Mouse (Mus musculus): ENCODE data around the gene Unc13d.
"Not testable (repeated sequence)": the region's sequence is repeated elsewhere in the genome, so short reads cannot be mapped to it uniquely, and the experiment has no call there.

Unc13d gene

DNA sequence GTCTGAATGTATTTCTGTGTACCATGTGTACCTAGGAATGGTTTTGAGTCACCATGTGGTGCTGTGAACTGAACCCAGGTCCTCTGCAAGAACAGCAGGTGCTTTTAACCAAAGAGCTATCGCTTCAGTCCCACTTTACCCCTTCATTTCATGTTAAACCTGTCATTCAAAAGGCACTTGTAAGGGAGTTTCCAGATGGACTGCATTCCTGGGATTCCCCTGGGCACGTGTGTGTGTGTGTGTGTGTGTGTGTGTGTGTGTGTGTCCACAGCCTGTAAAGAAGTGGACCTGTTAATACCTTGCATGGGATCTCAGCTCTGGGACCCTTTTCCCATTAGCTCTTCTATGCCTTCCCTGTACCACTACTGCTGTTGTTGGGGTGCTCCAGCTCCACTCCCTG lies 28.2 kb downstream of the Unc13d start:
- in situ Hi-C loops (cut with MboI) = no loop called here

- in situ Hi-C loops (cut with MboI) = no loop called here
Observed at GRCm38 (mm10) chr11:116045173-116045572, 32.6 kb downstream of the Unc13d start.

DNA sequence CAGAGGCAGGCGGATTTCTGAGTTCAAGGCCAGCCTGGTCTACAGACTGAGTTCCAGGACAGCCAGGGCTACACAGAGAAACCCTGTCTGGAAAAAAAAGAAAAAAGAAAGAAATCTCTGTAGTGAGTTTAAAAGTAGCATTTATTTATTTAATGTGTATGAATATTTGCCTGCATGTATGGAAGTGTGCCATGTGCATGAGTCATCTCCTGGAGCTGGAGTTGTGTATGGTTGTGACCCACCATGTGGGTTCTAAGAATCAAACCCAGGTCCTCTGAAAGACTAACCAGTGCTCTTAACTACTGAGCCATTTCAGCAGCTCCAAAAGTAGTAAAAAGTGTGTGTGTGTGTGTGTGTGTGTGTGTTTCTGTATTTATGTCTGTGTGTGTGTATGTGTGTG lies 34.5 kb downstream of the Unc13d start:
- in situ Hi-C loops (cut with MboI) = no loop called here

GRCm38 (mm10) chr11:116042372-116043138 lies 35.2 kb downstream of the Unc13d start:
- in situ Hi-C loops (cut with MboI) = no loop called here

GRCm38 (mm10) chr11:116041833-116042232 lies 35.9 kb downstream of the Unc13d start:
- in situ Hi-C loops (cut with MboI) = no loop called here

DNA sequence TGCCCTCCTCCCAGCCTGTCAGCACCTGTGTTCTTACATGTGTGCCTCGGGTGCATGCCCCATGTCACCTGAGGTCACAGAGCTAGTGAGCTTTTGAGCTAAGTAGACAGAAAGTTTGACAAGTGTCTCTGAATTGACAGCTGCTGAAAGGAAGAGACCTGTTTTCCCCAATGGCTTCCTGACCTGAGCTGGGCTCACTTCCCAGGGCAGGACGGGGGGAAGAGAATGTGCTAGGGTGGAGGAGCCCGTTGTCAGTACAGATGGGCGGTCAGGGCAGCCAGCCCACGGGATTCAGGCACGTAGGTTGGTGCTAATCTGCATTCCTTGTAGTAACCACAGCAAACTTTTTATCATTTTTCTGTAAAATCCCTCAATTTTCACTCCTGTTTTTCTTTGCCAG lies 37.2 kb downstream of the Unc13d start:
- in situ Hi-C loops (cut with MboI) = no loop called here

GRCm38 (mm10) chr11:116037826-116038225 lies 39.9 kb downstream of the Unc13d start:
- in situ Hi-C loops (cut with MboI) = no loop called here

- in situ Hi-C loops (cut with MboI) = no loop called here
Observed at GRCm38 (mm10) chr11:116036671-116037070, 41.1 kb downstream of the Unc13d start.

DNA sequence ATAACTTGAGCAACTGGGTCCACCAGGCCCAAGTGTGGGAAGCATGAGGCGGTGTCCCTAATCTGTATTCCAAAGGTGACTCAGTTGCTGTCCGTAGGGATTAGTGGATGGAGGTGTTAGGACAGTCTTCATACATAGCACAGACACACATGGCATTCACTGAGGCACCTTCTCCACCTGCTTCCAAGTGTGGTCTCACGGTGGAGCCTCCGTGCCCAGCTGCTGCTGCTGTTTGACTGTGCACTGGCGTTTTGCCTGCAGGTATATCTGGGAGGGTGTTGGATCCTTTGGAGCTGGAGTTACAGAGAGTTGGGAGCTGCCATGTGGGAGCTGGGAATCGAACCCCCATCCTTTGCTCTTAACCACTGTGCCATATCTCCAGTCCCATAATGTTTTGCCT lies 43.2 kb downstream of the Unc13d start:
- in situ Hi-C loops (cut with MboI) = no loop called here

DNA sequence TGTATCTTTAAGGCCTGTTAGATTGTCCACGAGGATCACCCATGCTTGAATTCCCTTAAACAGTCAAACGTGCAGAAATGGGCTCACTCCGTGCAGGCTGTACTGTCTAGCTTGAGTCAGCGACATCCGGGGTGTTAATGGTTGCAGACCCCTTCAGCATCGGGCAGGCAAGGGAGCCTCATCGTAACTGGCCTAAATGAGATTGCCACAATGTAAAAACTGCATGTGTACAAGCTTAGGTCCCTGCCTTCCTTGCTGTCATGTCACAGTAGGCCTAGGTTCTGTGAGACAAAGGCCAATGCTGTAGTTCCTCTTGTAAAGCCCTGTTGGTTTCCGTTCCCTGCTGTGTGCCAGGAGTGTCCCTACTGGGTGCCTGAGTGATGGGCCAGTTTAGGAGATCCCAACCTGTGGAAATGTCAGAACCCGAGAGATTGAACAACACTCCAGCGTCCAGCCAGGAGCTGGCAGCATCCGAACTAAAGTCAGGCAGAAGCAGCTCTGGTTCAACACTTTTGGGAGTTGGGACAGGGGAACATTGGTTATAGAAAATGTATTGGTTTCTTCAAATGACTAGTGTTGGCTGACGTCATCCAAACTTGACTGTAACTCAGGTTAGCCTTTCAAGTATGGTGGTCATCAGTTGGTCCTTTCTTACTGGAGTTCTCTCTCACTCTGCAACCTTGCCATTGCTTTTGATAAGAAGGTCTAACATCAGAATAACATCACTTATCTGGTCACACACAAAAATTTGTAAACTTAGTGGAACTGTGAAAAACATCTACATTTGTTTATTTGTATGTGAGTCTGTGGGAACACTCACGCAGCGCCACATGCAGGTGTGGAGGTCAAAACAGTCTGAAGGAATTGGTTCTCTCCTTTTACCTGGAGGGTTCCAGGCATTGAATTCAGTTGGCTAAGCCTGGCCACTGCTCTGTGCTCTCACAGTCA lies 46.6 kb downstream of the Unc13d start:
- in situ Hi-C loops (cut with MboI) = no loop called here

GRCm38 (mm10) chr11:116030088-116030897 lies 47.5 kb downstream of the Unc13d start, which contains the start of gene Unk:
Unk (plus strand) TSS chr11:116030322.
- in situ Hi-C loops (cut with MboI) = no loop called here

DNA sequence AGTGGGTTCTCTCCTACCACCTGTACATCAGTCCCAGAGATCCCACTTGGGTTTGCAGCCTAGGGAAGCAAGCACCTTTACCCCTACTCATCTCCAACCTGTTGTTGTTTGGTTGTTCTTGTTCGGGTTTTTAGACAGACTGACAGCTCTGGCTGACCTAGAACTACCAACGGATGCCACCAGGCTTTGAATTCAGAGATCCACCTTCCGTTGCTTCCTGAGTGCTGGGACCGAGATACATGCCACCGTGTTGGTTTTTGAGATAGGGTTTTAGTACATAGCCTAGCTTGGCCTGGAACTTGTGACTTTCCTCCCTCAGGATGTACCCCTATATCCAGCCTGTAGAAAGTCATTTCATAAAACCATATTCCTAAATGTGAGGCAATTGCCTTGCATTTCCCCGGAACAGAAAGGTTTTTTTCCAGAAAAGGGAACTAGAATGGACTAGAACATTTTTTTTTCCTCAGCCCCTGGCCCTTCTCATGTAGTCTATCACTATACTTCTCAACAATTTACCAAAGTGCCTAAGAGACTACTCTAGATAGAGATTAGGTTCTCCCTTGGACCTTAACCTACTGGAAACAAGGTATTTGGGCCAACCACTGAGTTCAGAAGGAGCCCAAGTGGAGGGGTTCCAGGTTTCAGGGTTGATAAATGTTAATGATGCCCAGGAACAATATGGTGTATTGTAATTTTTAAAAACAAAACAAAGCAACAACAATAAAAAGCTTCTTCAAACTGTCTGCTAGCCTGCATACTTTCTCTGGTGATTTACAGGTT lies 48.5 kb downstream of the Unc13d start:
- in situ Hi-C loops (cut with MboI) = no loop called here

DNA sequence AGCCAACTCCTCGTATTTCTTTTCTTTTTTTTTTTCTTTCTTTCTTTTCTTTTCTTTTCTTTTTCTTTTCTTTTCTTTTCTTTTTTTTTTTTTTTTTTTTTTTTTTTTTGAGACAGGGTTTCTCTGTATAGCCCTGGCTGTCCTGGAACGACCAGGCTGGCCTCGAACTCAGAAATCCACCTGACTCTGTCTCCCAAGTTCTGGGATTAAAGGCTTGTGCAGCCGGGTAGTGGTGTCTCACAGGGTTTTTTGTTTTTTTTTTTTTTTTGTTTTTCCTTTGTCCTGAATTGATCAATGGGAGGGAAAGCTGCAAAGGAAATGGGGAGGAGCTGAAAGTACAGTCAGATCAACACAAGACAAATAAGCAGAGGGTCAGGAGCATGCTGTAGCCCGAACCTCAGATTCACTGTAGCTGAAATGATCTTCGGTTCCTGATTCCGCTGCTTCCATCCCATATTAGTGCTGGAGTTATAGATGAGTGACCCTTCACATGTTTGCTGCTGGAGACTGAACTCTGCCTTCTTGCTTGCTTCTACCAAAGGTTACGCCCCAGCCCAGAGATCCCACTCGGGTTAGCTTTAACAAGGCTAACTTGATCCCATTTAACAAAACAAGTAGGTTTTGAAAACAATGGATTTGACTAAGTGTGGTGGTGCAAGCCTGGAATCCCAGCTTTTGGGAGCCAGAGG lies 49.4 kb downstream of the Unc13d start:
- in situ Hi-C loops (cut with MboI) = no loop called here

DNA sequence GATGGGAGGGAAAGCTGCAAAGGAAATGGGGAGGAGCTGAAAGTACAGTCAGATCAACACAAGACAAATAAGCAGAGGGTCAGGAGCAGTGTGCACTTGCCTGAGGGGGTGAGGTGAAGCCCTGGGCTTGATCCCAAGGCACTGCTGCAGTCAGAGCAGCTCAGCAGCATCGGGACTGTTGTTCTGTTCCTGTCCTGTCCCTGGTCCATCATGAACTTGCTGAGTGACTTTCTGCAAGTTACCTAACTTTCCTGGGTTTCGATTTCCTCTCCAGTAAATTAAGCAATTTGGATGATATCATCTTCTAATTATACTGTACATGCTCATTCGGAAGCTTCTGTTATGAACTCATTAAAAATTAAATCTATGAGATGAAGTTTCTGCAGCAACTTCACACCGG lies 50.0 kb downstream of the Unc13d start, which contains the start of gene H3f3b:
Gene H3f3b, minus strand, starts transcription at position 207 of the 400 bp plus-strand sequence.
- in situ Hi-C loops (cut with MboI) = no loop called here

DNA sequence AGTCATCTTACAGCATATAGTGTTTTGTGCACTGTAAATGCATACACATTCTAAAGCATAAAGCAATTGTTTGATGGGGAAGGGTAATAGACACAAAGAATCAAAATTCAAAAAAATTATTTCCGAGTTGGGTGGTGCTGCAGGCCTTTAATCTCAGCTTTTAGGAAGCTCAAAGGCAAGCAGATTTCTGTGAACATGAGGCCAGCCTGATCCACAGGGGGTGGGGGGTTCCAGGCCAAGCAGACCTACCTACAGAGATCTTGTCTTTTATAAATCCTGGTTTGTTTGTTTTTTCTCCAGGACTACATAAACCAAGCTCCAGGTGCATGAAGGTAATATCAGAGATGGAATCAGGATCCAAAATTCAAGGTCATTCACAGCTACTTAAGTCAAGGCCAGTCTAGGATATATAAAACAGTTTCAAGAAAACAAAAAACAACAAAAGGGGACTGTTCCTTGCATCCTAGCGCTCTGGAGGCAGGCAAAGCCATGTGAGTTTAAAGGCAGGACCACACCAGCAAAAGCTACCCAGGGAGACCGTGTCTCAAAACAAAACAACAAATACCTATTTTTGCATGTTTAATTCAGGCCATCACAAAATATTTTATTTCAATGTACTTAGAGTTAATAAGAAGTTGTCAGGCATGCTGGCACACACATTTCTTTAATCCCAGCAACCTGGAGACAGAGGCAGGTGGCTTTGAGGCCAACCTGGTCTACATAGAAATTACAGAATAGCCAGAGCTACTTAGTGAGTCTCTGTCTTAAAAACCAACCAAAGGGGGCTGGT lies 52.5 kb downstream of the Unc13d start:
- in situ Hi-C loops (cut with MboI) = no loop called here

GRCm38 (mm10) chr11:116024356-116024808 lies 53.4 kb downstream of the Unc13d start:
- in situ Hi-C loops (cut with MboI) = no loop called here

DNA sequence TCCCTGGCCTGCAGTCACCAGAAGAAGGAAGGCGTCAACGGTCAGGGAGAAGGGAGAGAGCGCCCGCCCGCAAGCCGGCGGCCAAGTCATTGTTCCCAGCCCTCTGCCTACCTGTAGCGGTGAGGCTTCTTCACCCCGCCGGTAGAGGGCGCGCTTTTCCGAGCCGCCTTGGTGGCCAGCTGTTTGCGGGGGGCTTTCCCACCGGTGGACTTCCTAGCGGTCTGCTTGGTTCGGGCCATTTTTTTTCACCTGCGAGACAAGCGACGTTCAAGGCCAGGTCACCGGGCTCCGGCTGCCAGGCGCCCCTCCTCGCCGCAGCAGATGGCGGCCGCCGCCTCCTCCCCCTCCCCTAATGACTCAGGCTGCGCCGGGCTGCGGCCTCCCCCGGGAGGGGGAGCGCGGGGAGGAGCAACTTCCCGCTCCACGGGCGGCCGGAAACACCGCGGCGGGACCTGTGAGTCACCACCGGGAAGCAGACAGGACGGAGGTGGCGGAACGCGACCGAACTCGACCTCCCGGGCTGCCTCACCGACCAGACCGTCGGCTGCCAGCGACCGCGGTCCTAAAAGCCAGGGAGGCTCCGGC lies 53.9 kb downstream of the Unc13d start:
- in situ Hi-C loops (cut with MboI) = no loop called here

DNA sequence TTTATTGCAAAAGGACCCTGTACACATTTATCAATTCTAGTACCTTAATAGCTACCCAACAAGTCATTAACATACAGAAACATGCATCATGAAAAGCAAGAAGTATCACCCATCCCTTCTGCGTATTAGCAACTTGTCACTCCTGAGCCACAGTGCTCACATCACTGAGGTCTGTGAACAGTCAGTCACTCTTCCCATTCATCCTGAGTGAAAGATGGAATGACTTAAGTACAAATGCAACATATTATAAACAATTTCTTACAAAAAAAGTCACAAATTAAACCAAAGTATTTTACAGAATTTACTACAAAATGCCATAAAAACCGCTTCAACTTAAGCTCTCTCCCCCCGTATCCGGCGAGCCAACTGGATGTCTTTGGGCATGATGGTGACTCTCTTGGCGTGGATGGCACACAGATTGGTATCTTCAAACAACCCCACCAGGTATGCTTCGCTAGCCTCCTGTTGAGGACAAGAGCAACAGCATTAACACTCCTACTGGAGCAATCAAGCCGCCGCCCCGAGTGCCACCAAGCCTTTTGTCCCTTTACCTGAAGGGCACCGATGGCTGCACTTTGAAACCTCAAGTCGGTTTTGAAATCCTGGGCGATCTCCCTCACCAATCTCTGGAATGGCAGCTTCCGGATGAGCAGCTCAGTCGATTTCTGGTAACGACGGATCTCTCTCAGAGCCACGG lies 54.5 kb downstream of the Unc13d start:
- in situ Hi-C loops (cut with MboI) = not testable (repeated sequence)
